Mouse (Mus musculus): ENCODE measurements at regions not wholly inside any gene's neighbourhood (a gene's known extent, or its start where the extent isn't known, plus 50 kb on each side); places are given as distances from the start of the nearest gene placed in this dataset.
"Not testable (repeated sequence)": the region's sequence is repeated elsewhere in the genome, so short reads cannot be mapped to it uniquely, and the experiment has no call there.

- DNase-seq = not testable (repeated sequence)
These were observed 222.3 kb upstream of the Ell2 start for GRCm38 (mm10) chr13:75484252-75484651.

- no peak for DNase-seq
These were observed 205.0 kb upstream of the Ell2 start for GRCm38 (mm10) chr13:75501530-75501929.

- DNase-seq = no peak
These were observed 203.2 kb upstream of the Ell2 start for GRCm38 (mm10) chr13:75503394-75503793.

- DNase-seq = no peak
These were observed 192.1 kb upstream of the Ell2 start for GRCm38 (mm10) chr13:75514315-75515020.

GRCm38 (mm10) chr13:75523293-75524278 lies 183.0 kb upstream of the Ell2 start:
- DNase-seq = no peak

- DNase-seq = no peak
These were observed 182.1 kb upstream of the Ell2 start for GRCm38 (mm10) chr13:75524481-75524880.

GRCm38 (mm10) chr13:75531566-75531965 lies 175.0 kb upstream of the Ell2 start:
- DNase-seq = peak in 1 of 2 experiments; percentile 12

- no peak for DNase-seq
These were observed 165.1 kb upstream of the Ell2 start for GRCm38 (mm10) chr13:75541446-75541845.

- DNase-seq = peak; percentile 77 to 80
These were observed 164.2 kb upstream of the Ell2 start for GRCm38 (mm10) chr13:75542253-75542945.

- DNase-seq = peak in 1 of 2 experiments; percentile 3
These were observed 163.6 kb upstream of the Ell2 start for GRCm38 (mm10) chr13:75542946-75543327.

- DNase-seq = no peak
These were observed 163.0 kb upstream of the Ell2 start for GRCm38 (mm10) chr13:75543595-75543994.

GRCm38 (mm10) chr13:75544728-75545127 lies 161.8 kb upstream of the Ell2 start:
- DNase-seq = no peak

GRCm38 (mm10) chr13:75547791-75548190 lies 158.8 kb upstream of the Ell2 start:
- DNase-seq = no peak

GRCm38 (mm10) chr13:75578971-75579370 lies 127.6 kb upstream of the Ell2 start:
- DNase-seq = no peak

GRCm38 (mm10) chr13:75590836-75591235 lies 115.7 kb upstream of the Ell2 start:
- no peak for DNase-seq

GRCm38 (mm10) chr13:75596856-75597255 lies 109.7 kb upstream of the Ell2 start:
- no peak for DNase-seq

GRCm38 (mm10) chr13:75598186-75598585 lies 108.4 kb upstream of the Ell2 start:
- DNase-seq = no peak

GRCm38 (mm10) chr13:75598675-75599074 lies 107.9 kb upstream of the Ell2 start:
- DNase-seq = no peak

- no peak for DNase-seq
These were observed 83.3 kb upstream of the Ell2 start for GRCm38 (mm10) chr13:75623229-75623628.

- DNase-seq = no peak
These were observed 79.2 kb upstream of the Ell2 start for GRCm38 (mm10) chr13:75627405-75627804.

GRCm38 (mm10) chr13:75631048-75631447 lies 75.5 kb upstream of the Ell2 start:
- DNase-seq = no peak

GRCm38 (mm10) chr13:75647513-75647912 lies 59.0 kb upstream of the Ell2 start:
- DNase-seq = no peak

- DNase-seq = no peak
These were observed 54.6 kb upstream of the Ell2 start for GRCm38 (mm10) chr13:75651941-75652340.

Data from heart, adult 18-20 months (tissue).